In the genomic region with DNA sequence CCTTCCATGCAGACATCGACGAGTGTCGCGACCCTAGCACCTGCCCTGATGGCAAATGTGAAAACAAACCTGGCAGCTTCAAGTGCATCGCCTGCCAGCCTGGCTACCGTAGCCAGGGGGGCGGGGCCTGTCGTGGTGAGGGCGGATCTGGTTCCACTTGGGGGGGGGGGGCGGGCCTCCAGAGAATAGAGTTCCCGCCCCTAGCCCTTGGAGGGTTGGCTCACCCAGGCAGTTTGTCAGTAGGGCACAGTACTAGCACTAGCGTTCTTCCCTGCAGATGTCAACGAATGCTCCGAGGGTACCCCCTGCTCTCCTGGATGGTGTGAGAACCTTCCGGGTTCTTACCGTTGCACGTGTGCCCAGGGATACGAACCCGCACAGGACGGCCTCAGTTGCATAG, we compare ENCODE assay signal across 10 mouse cellular contexts. TPM values are rescaled to one million over a fixed set of nuclear protein-coding genes. Genes with fewer than 3 reads are reported as not detected.
DNase-seq lines count a peak whose midpoint lies in the region; TF ChIP-seq lines count a peak whose summit lies in the region.
"Had no signal": no experiment of that assay in that cellular context is flagged by ENCODE, and none has a peak within 500 bp of the region (broad histone marks: within the 10 kb centered on the region; RNA-seq: fewer than 3 reads in every experiment).

No protein-coding gene starts in this region.

- peak; percentile 40 to 56 for DNase-seq in layer of hippocampus, postnatal 10 days (ENCODE audit: low spot score in 2 of 2)
- no peak for DNase-seq in layer of hippocampus, adult 2 months (ENCODE audit: low spot score in 2 of 2)
- DNase-seq in brain, embryonic 14.5 days (ENCODE audit: low read depth): peak; percentile 64
- DNase-seq in kidney, adult 18-20 months: peak; percentile 65
- peak; percentile 50 for DNase-seq in lung, adult 2 months
- no peak for DNase-seq in right cerebral cortex, postnatal 25 days
- no peak for DNase-seq in urinary bladder, postnatal 10 days (ENCODE audit: low spot score)
- no peak for DNase-seq in frontal cortex, postnatal 10 days (ENCODE audit: low spot score in 2 of 2)

- peaks cover 3% of the 10 kb centered on the region; the same call in 1 of the 2 replicates for H3K4me1 ChIP-seq in lung, adult 2 months (ENCODE audit: control insufficient read depth, insufficient read depth, low read length)

- TF ChIP-seq POLR2A in brain, embryonic 14.5 days (IDR thresholded peaks at IDR 0.05; ENCODE audit: borderline replicate concordance, extremely low read depth, insufficient read depth, insufficient read length, poor library complexity, severe bottlenecking): no peak
- no peak for TF ChIP-seq POLR2A in lung, adult 2 months (IDR thresholded peaks at IDR 0.05; ENCODE audit: borderline replicate concordance, extremely low read depth, low read depth, low read length)

- TF ChIP-seq CTCF in layer of hippocampus, adult 2 months (conservative IDR thresholded peaks at IDR 0.05): no peak
- TF ChIP-seq CTCF in brain, embryonic 14.5 days (IDR thresholded peaks at IDR 0.05; ENCODE audit: borderline replicate concordance, extremely low read depth, insufficient read depth, insufficient read length): no peak
- TF ChIP-seq CTCF in lung, adult 2 months (IDR thresholded peaks at IDR 0.05; ENCODE audit: insufficient read depth, low read length): no peak

- H3K4me3 ChIP-seq in layer of hippocampus, adult 2 months: no peak overlapping the region
- H3K4me3 ChIP-seq in lung, adult 2 months (replicated peaks; ENCODE audit: extremely low read depth, low read depth, low read length): no peak overlapping the region
- H3K4me3 ChIP-seq: hindbrain, embryonic 15.5 days had no signal

- WGBS in lung, adult 2 months: 23% methylated on average over 20 of the region's 20 CpGs

- no peak overlapping the region for H3K27ac ChIP-seq in layer of hippocampus, adult 2 months
- H3K27ac ChIP-seq: hindbrain, embryonic 15.5 days had no signal

RNA-seq across cellular contexts. Expression of gene Ltbp3, which starts 11.0 kb away (rescaled TPM):
- total RNA-seq in layer of hippocampus, postnatal 10 days (2021): 10 to 100 TPM; 33.4 to 35.4 TPM
- 10 to 100 TPM; 23.8 to 30.0 TPM for total RNA-seq in layer of hippocampus, adult 2 months (2021)
- 52.1 and 70.3 TPM in 2 replicates for polyA plus RNA-seq in brain, embryonic 14.5 days (2012; rRNA removed)
- polyA plus RNA-seq in lung, adult 2 months (2012; rRNA removed): 236 and 238 TPM in 2 replicates

RNA-seq across cellular contexts. Expression of gene Scyl1, which starts 19.5 kb away (rescaled TPM):
- total RNA-seq in layer of hippocampus, postnatal 10 days (2021): 10 to 100 TPM; 67.3 to 72.8 TPM
- total RNA-seq in layer of hippocampus, adult 2 months (2021): 10 to 100 TPM; 74.1 to 80.9 TPM
- polyA plus RNA-seq in brain, embryonic 14.5 days (2012; rRNA removed): 130 and 153 TPM in 2 replicates
- 113 and 116 TPM in 2 replicates for polyA plus RNA-seq in lung, adult 2 months (2012; rRNA removed)

RNA-seq across cellular contexts. Expression of gene Fam89b, which starts 22.3 kb away (rescaled TPM):
- total RNA-seq in layer of hippocampus, postnatal 10 days (2021): 10 to 100 TPM; 44.4 to 46.5 TPM
- 10 to 100 TPM; 26.5 to 29.4 TPM for total RNA-seq in layer of hippocampus, adult 2 months (2021)
- 258 and 404 TPM in 2 replicates for polyA plus RNA-seq in brain, embryonic 14.5 days (2012; rRNA removed)
- 231 and 234 TPM in 2 replicates for polyA plus RNA-seq in lung, adult 2 months (2012; rRNA removed)

RNA-seq across cellular contexts. Expression of gene Ehbp1l1, which starts 25.6 kb away (rescaled TPM):
- total RNA-seq in layer of hippocampus, postnatal 10 days (2021): 10 to 100 TPM; 33.4 to 41.1 TPM
- total RNA-seq in layer of hippocampus, adult 2 months (2021): 10 to 100 TPM; 11.8 to 17.7 TPM
- 18.3 and 20.4 TPM in 2 replicates for polyA plus RNA-seq in brain, embryonic 14.5 days (2012; rRNA removed)
- polyA plus RNA-seq in lung, adult 2 months (2012; rRNA removed): 64.4 and 73.8 TPM in 2 replicates

RNA-seq across cellular contexts. Expression of gene Kcnk7, which starts 47.6 kb away (rescaled TPM):
- total RNA-seq in layer of hippocampus, postnatal 10 days (2021): not detected
- under 1 TPM in 1 of 2 experiments, not detected in 1; 0.36 TPM for total RNA-seq in layer of hippocampus, adult 2 months (2021)
- polyA plus RNA-seq in brain, embryonic 14.5 days (2012; rRNA removed): 0.13 TPM in 1 of 2 replicates, not detected in the other
- 2.0 and 4.6 TPM in 2 replicates for polyA plus RNA-seq in lung, adult 2 months (2012; rRNA removed)
- total RNA-seq: adrenal gland, adult 18-20 months had no signal

Comparison
In these comparisons a context has a peak if more than half of its experiments do, and no peak if none do; other contexts are left out.
1. DNase-seq: peak in layer of hippocampus, postnatal 10 days (2 of 2), brain, embryonic 14.5 days (single experiment), kidney, adult 18-20 months (single experiment) and lung, adult 2 months (single experiment); none in layer of hippocampus, adult 2 months (0 of 2), right cerebral cortex, postnatal 25 days (single experiment), urinary bladder, postnatal 10 days (single experiment) and frontal cortex, postnatal 10 days (0 of 2).